Mouse (Mus musculus): ENCODE data around the gene Gfer. TPM values are rescaled to one million over a fixed set of nuclear protein-coding genes. Genes with fewer than 3 reads are reported as not detected.

Gene Gfer
- polyA plus RNA-seq, 1 experiment from 2014 or later, result 48.1 TPM

DNA sequence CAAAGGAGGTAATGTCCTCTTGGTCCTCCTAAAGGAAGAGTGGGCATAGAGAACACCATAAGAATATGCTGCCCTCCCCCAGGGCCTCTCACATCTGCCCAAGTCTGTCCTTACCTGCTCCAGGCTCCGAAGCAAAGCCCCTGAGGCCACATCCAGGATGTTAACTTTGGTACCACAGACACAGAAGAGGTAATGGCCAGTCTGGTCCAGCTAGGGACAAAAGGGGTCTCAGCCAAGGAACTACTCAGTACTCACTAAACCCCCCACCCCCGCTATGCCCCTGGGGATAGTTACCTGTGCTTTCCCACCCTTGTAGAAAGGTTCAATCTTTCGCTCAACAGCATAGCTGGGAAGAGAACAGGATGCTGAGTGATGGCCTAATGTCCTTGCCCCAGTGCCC is 9.9 kb upstream of the Gfer start:
- ATAC-seq (replicated peaks; ENCODE audit: low FRiP score, low TSS enrichment, low read depth), result no peak
- peaks cover 6% of the 10 kb centered on the region for H3K4me1 ChIP-seq (replicated peaks; ENCODE audit: control insufficient read depth, insufficient read depth, low read length)
- no peak overlapping the region for H3K27ac ChIP-seq (ENCODE audit: low read depth)
- WGBS, result 92% methylated on average over 3 of the region's 3 CpGs
- H3K9me3 ChIP-seq (ENCODE audit: control insufficient read depth, low read length), result no peaks in the 10 kb centered on the region
- no peak overlapping the region; the same call in 1 of the 2 replicates for H3K4me3 ChIP-seq (ENCODE audit: low read depth, low read length)
- peaks cover 42% of the 10 kb centered on the region for H3K36me3 ChIP-seq (ENCODE audit: control insufficient read depth, insufficient read depth, low read length)
- H3K4me2 ChIP-seq (ENCODE audit: low read length), result no peak overlapping the region
- H3K9ac ChIP-seq (ENCODE audit: low read length), result no peak overlapping the region
- no peaks in the 10 kb centered on the region for H3K27me3 ChIP-seq (replicated peaks; ENCODE audit: control insufficient read depth, insufficient read depth, low read length)
- no peak for DNase-seq (ENCODE audit: low spot score)

DNA sequence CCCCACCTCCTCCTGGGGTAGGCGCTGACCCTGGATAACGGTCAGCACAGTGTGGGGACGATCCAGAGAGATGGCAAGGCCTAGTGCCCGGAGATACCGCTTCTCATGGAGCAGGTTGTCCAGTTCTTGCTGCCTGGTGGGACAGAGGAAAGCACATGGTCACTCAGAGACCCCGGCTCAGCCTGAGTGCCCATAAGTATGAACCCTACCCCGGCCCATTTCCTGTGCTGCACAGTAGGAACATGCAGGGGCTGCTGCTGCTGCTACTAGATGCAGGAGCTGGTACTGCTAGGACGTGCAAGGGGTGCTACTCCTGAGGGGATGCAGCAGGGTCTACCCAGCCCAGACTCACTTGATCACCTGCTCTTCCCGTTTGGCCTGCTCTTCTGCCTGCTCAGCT is 5.3 kb upstream of the Gfer start:
- DNase-seq (ENCODE audit: low spot score), result no peak
- H3K4me2 ChIP-seq (ENCODE audit: low read length), result no peak overlapping the region
- ATAC-seq (replicated peaks; ENCODE audit: low FRiP score, low TSS enrichment, low read depth), result no peak
- 91% methylated on average over 9 of the region's 9 CpGs for WGBS
- H3K36me3 ChIP-seq (ENCODE audit: control insufficient read depth, insufficient read depth, low read length), result peaks cover 56% of the 10 kb centered on the region
- H3K9me3 ChIP-seq (ENCODE audit: control insufficient read depth, low read length), result no peaks in the 10 kb centered on the region
- no peak overlapping the region for H3K27ac ChIP-seq (ENCODE audit: low read depth)
- peaks cover 9% of the 10 kb centered on the region for H3K4me1 ChIP-seq (replicated peaks; ENCODE audit: control insufficient read depth, insufficient read depth, low read length)
- H3K27me3 ChIP-seq (replicated peaks; ENCODE audit: control insufficient read depth, insufficient read depth, low read length), result no peaks in the 10 kb centered on the region
- no peak overlapping the region for H3K4me3 ChIP-seq (ENCODE audit: low read depth, low read length)
- no peak overlapping the region for H3K9ac ChIP-seq (ENCODE audit: low read length)

GRCm38 (mm10) chr17:24699473-24699872 is 3.5 kb upstream of the Gfer start:
- Histone ChIP-seq H3K4me2 (ENCODE audit: low read length) (no peak overlapping the region), H3K4me3 (ENCODE audit: low read depth, low read length) (no peak overlapping the region), H3K27me3 (replicated peaks; ENCODE audit: control insufficient read depth, insufficient read depth, low read length) (no peaks in the 10 kb centered on the region), H3K9ac (ENCODE audit: low read length) (no peak overlapping the region), H3K4me1 (replicated peaks; ENCODE audit: control insufficient read depth, insufficient read depth, low read length) (peaks cover 14% of the 10 kb centered on the region), H3K27ac (ENCODE audit: low read depth) (no peak overlapping the region), H3K36me3 (ENCODE audit: control insufficient read depth, insufficient read depth, low read length) (peaks cover 47% of the 10 kb centered on the region), H3K9me3 (ENCODE audit: control insufficient read depth, low read length) (no peaks in the 10 kb centered on the region)
- WGBS, result 78% methylated on average over 2 of the region's 2 CpGs
- DNase-seq (ENCODE audit: low spot score) (no peak), ATAC-seq (replicated peaks; ENCODE audit: low FRiP score, low TSS enrichment, low read depth) (no peak)

DNA sequence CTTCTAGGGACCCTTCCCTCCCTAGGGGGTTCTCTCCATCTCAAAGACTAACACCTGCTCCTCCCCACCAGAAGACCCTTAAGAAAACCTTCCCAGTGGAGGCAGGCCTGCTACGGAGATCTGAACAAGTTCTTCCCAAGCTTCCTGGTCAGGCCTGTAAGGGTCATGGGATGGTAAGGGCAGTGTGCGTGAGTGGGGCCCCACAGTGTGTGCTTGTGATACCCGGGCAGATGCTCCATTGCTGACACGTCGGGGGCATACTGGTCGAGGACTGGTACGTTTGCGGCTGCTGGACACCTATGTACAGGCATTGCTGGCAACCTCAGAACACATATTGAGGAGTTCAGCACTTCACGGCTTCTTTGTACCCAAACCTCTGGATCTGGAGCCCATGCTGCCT is 2.8 kb upstream of the Gfer start:
- Histone ChIP-seq H3K4me2 (ENCODE audit: low read length) (no peak overlapping the region), H3K9me3 (ENCODE audit: control insufficient read depth, low read length) (no peaks in the 10 kb centered on the region), H3K9ac (ENCODE audit: low read length) (no peak overlapping the region), H3K27ac (ENCODE audit: low read depth) (no peak overlapping the region), H3K4me3 (ENCODE audit: low read depth, low read length) (no peak overlapping the region), H3K27me3 (replicated peaks; ENCODE audit: control insufficient read depth, insufficient read depth, low read length) (no peaks in the 10 kb centered on the region), H3K36me3 (ENCODE audit: control insufficient read depth, insufficient read depth, low read length) (peaks cover 42% of the 10 kb centered on the region), H3K4me1 (replicated peaks; ENCODE audit: control insufficient read depth, insufficient read depth, low read length) (peaks cover 14% of the 10 kb centered on the region)
- WGBS, result 68% methylated on average over 9 of the region's 9 CpGs
- DNase-seq (ENCODE audit: low spot score), result no peak
- no peak for ATAC-seq (replicated peaks; ENCODE audit: low FRiP score, low TSS enrichment, low read depth)

DNA sequence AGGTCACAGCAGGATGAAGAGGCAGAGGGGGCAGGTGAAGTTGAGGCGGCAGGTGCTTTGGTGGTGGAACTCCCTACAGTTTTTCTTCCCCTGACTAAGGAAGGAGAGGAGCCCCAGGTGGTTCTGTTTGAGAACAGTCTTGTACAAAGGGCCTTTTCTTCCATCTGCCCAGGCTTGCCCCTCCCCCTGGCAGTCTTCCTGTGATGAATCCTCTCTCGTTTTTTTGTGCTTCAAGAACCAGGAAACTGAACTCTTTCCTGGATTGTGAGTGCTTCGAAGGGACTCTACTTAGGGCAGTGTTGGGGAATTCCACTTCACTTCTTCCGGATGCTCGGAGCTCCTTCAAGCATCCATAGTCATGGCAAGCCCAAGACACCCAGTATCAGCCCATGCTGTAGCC is 2.0 kb upstream of the Gfer start:
- DNase-seq (ENCODE audit: low spot score) (no peak), ATAC-seq (replicated peaks; ENCODE audit: low FRiP score, low TSS enrichment, low read depth) (no peak)
- Histone ChIP-seq H3K9ac (ENCODE audit: low read length) (no peak overlapping the region), H3K4me2 (ENCODE audit: low read length) (peak overlapping the region; percentile 14; the same call in 1 of the 2 replicates), H3K4me1 (replicated peaks; ENCODE audit: control insufficient read depth, insufficient read depth, low read length) (peaks cover 14% of the 10 kb centered on the region), H3K4me3 (ENCODE audit: low read depth, low read length) (no peak overlapping the region), H3K9me3 (ENCODE audit: control insufficient read depth, low read length) (no peaks in the 10 kb centered on the region), H3K27me3 (replicated peaks; ENCODE audit: control insufficient read depth, insufficient read depth, low read length) (no peaks in the 10 kb centered on the region), H3K36me3 (ENCODE audit: control insufficient read depth, insufficient read depth, low read length) (peaks cover 41% of the 10 kb centered on the region), H3K27ac (ENCODE audit: low read depth) (no peak overlapping the region)
- WGBS, result 20% methylated on average over 5 of the region's 5 CpGs

DNA sequence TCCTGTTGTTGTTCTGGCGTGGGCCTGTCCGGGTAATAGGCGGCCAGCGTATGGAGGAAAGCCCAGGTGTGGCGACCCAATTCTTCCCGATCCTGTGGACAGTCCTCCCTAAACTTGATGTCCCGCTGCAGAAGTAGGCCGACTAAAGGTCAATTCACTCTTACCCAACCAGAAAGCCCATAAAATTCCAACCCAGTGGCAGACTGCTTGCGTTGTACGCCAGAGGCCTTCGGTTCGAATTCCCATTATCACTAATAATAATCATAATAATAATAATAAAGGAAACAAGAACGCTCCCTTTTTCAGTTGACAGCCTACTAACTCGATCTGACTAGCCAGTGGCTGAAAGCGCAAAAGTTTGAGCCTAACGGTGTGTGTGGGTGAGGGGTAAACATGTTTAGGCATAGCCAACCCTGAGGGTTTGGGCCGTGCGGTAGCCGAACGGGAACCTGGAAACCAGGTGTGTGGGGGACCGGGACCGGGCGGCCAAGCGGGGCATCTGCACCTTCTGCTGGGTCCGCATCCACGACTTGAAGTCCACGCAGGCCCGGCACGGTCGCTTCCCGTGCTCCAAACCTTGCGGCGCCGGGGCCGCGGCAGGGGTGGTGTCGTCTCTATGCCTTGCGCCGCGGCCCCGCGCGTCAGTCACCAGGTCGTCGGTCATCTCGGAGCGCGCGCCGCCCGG is 488 bp downstream of the Gfer start:
- H3K4me3 ChIP-seq (ENCODE audit: low read depth, low read length), result peak overlapping the region; percentile 83
- H3K4me2 ChIP-seq (ENCODE audit: low read length), result peak overlapping the region; percentile 60
- peaks cover 26% of the 10 kb centered on the region for H3K36me3 ChIP-seq (ENCODE audit: control insufficient read depth, insufficient read depth, low read length)
- H3K27me3 ChIP-seq (replicated peaks; ENCODE audit: control insufficient read depth, insufficient read depth, low read length), result peaks cover 15% of the 10 kb centered on the region
- H3K4me1 ChIP-seq (replicated peaks; ENCODE audit: control insufficient read depth, insufficient read depth, low read length), result peaks cover 14% of the 10 kb centered on the region
- peak overlapping the region; percentile 83 for H3K27ac ChIP-seq (ENCODE audit: low read depth)
- H3K9ac ChIP-seq (ENCODE audit: low read length), result peak overlapping the region; percentile 76
- peak; percentile 79 for DNase-seq (ENCODE audit: low spot score)
- H3K9me3 ChIP-seq (ENCODE audit: control insufficient read depth, low read length), result no peaks in the 10 kb centered on the region
- WGBS, result 7% methylated on average over 51 of the region's 51 CpGs
- ATAC-seq (replicated peaks; ENCODE audit: low FRiP score, low TSS enrichment, low read depth), result peak; percentile 20; the same call in 1 of the 2 replicates

GRCm38 (mm10) chr17:24692385-24692784 is 3.6 kb downstream of the Gfer start:
- Histone ChIP-seq H3K9ac (ENCODE audit: low read length) (no peak overlapping the region), H3K27ac (ENCODE audit: low read depth) (no peak overlapping the region), H3K9me3 (ENCODE audit: control insufficient read depth, low read length) (no peaks in the 10 kb centered on the region), H3K4me2 (ENCODE audit: low read length) (no peak overlapping the region), H3K4me1 (replicated peaks; ENCODE audit: control insufficient read depth, insufficient read depth, low read length) (peaks cover 19% of the 10 kb centered on the region), H3K36me3 (ENCODE audit: control insufficient read depth, insufficient read depth, low read length) (peaks cover 16% of the 10 kb centered on the region), H3K27me3 (replicated peaks; ENCODE audit: control insufficient read depth, insufficient read depth, low read length) (peaks cover 46% of the 10 kb centered on the region), H3K4me3 (ENCODE audit: low read depth, low read length) (no peak overlapping the region)
- no peak for ATAC-seq (replicated peaks; ENCODE audit: low FRiP score, low TSS enrichment, low read depth)
- DNase-seq (ENCODE audit: low spot score), result no peak
- 89% methylated on average over 5 of the region's 5 CpGs for WGBS

DNA sequence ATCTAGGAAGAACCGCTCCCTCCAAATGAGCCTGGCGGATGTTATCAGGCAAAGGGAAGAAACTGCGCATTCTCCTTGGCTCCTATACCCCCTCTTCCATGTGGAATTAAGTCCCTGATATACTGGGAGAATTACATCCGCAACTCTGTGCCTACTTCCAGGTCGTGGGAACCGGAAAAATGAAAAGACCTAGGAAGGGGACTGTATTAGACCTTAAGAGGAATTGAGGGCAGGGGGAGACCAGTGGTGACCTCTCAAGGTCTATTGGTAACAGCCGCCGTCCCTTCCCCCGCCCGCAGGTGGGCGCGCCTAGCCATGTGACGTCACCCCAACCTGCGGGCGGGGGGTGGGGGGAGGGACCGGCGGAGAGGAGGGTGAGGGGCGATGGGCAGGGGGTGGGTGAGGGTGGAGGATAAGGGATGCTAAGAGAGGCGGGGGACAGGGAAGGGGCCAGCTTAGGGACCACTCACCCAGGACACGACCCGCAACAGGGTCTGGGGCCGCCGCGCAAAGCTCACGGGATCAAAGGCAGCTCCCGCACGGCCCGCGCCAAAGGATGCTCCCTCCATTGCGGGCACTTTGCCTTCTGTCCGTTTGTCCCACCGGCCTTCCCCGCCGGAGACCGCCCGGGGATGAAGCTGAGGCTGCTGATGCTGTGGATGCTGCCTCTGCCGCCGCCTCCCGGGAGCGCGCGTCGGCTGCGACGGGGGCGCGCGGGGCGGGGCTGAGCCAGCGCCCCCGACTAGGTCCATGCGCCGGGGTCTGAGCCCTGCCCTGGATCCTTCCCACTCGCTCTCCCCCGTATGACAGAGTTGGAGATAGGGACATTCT is 6.5 kb downstream of the Gfer start, which contains the start of gene Syngr3:
Syngr3 (minus strand) TSS at position 705 of the 831 bp plus-strand sequence.
- Histone ChIP-seq H3K36me3 (ENCODE audit: control insufficient read depth, insufficient read depth, low read length) (peaks cover 16% of the 10 kb centered on the region), H3K27me3 (replicated peaks; ENCODE audit: control insufficient read depth, insufficient read depth, low read length) (peaks cover 49% of the 10 kb centered on the region), H3K27ac (ENCODE audit: low read depth) (no peak within 1 kb of the TSS), H3K9me3 (ENCODE audit: control insufficient read depth, low read length) (no peaks in the 10 kb centered on the region), H3K4me3 (ENCODE audit: low read depth, low read length) (peak within 1 kb of the TSS; percentile 46), H3K4me1 (replicated peaks; ENCODE audit: control insufficient read depth, insufficient read depth, low read length) (peaks cover 11% of the 10 kb centered on the region), H3K9ac (ENCODE audit: low read length) (peak within 1 kb of the TSS; percentile 31; the same call in 1 of the 2 replicates), H3K4me2 (ENCODE audit: low read length) (peak within 1 kb of the TSS; percentile 89)
- DNase-seq (ENCODE audit: low spot score) (no peak), ATAC-seq (replicated peaks; ENCODE audit: low FRiP score, low TSS enrichment, low read depth) (no peak)
- WGBS, result under 1% methylated on average over 52 of the region's 55 CpGs

All from intestine, embryonic 14.5 days (tissue).